Mouse (Mus musculus): ENCODE measurements at regions not wholly inside any gene's neighbourhood (a gene's known extent, or its start where the extent isn't known, plus 50 kb on each side); places are given as distances from the start of the nearest gene placed in this dataset.

DNA sequence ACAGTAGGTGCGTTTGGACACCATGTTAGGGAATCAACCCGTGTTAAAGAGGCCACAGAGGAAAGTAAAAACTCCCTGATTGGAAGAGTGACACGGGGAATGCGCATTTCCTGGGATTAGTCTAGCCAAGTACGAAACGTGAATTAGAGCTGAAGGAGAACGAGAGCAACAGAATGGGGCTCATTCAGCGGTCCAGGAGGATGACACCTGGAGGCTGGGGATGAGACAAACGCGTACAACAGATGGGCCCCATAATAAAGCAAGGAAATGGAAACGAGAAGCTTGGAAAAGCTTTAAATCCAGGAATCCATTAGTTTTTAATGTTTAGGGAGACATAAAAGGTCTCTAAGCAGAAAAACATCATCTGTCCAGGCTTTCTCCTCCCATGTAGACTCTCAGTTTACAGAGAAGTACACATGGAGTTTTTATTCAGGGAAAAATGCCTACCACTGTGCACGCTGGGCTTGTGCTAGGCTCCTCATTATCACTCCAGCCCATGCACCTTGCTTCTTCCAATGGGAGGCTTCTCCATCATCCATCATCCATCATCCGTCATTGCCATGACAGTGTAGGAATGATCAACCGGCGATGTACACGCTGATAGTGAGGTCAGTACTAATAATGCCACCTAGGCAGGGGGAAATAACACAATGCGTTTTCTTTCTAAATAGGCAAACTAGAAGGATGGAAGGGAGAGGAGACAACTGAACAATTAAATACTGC, 179.5 kb downstream of the Cxxc4 start:
- TF ChIP-seq CTCF (IDR thresholded peaks at IDR 0.05) (no peak), EP300 (IDR thresholded peaks at IDR 0.05) (no peak)
